Mouse (Mus musculus) neural tube, embryonic 11.5 days (tissue): ENCODE measurements around the gene Xpr1. TPM values are rescaled to one million over a fixed set of nuclear protein-coding genes. Genes with fewer than 3 reads are reported as not detected.
A peak's percentile ranks its signal among the peaks of the same experiment; 100 is the strongest.

Source experiments
- ATAC-seq: fragments of 200-750 bp; cut with Nextera tagmentation; 2 replicates; pipeline ENCODE4 v1.8.0; 2017; ENCODE audit warnings: moderate number of reproducible peaks, mild to moderate bottlenecking, moderate TSS enrichment, moderate library complexity; ENCODE audit not compliant: insufficient read depth, low FRiP score, low TSS enrichment
- DNase-seq: peaks from one replicate; pipeline ENCODE4 v3.0.0-alpha.2; 2015; ENCODE audit warnings: low spot score
- H3K27ac ChIP-seq: fragments of 300-500 bp; sonication (generic); 2 replicates; pipeline ENCODE4 v1.5.1; 2014; ENCODE audit warnings: low read depth, mild to moderate bottlenecking, low read length
- H3K27me3 ChIP-seq: fragments of 300-500 bp; sonication (generic); 2 replicates; pipeline ENCODE4 v1.6.1; 2014; ENCODE audit warnings: mild to moderate bottlenecking, low read length, mixed read lengths; ENCODE audit not compliant: control insufficient read depth, insufficient read depth
- H3K36me3 ChIP-seq: fragments of 300-500 bp; sonication (generic); 2 replicates; pipeline ENCODE4 v1.6.1; 2014; ENCODE audit warnings: mild to moderate bottlenecking, low read length, moderate library complexity, mixed read lengths; ENCODE audit not compliant: control insufficient read depth, insufficient read depth
- H3K4me1 ChIP-seq: fragments of 300-500 bp; sonication (generic); 2 replicates; pipeline ENCODE4 v1.6.1; 2014; ENCODE audit warnings: low read length, mixed read lengths; ENCODE audit not compliant: control insufficient read depth, insufficient read depth
- H3K4me2 ChIP-seq: fragments of 300-500 bp; sonication (generic); 2 replicates; pipeline ENCODE4 v1.6.1; 2014; ENCODE audit warnings: low read depth, mild to moderate bottlenecking, moderate library complexity
- H3K4me3 ChIP-seq: fragments of 300-500 bp; sonication (generic); 2 replicates; pipeline ENCODE4 v1.5.1; 2014; ENCODE audit warnings: low read depth, low read length
- H3K9ac ChIP-seq: fragments of 300-500 bp; sonication (generic); 2 replicates; pipeline ENCODE4 v1.6.1; 2014; ENCODE audit warnings: mild to moderate bottlenecking, low read length
- H3K9me3 ChIP-seq: fragments of 300-500 bp; sonication (generic); 2 replicates; pipeline ENCODE4 v1.6.1; 2016; ENCODE audit warnings: low read length; ENCODE audit not compliant: control insufficient read depth
- WGBS: fragments of 180-500 bp; shearing (Covaris S2); extraction: QIAGEN DNeasy Blood & Tissue Kit; methylation state at CpG from one replicate; pipeline ENCODE4 v1.1.7; 2014; 5-methylcytosine and 5-hydroxymethylcytosine counted together
- polyA plus RNA-seq: library from polyadenylated mRNA; unstranded; fragments of >200 nt; fragmentation: Nextera tagmentation; extraction: Ambion mirVana; gene quantifications from 2 replicates; pipeline ENCODE4 v1.2.1, GENCODE M21; 2014

The Xpr1 gene
- polyA plus RNA-seq, 1 experiment from 2014 or later: 15.0 TPM

GRCm38 (mm10) chr1:155237390-155237789, 179.8 kb downstream of the Xpr1 start:
- ATAC-seq: no peak
- WGBS: 79% methylated on average over 11 of the region's 11 CpGs
- Histone ChIP-seq H3K4me2 (no peak overlapping the region), H3K27ac (no peak overlapping the region), H3K4me1 (peaks cover 20% of the 10 kb centered on the region), H3K9ac (no peak overlapping the region), H3K36me3 (no peaks in the 10 kb centered on the region), H3K27me3 (no peaks in the 10 kb centered on the region), H3K9me3 (no peaks in the 10 kb centered on the region), H3K4me3 (no peak overlapping the region)
- no peak for DNase-seq

- Histone ChIP-seq H3K4me2 (no peak overlapping the region), H3K27me3 (no peaks in the 10 kb centered on the region), H3K27ac (no peak overlapping the region), H3K9ac (no peak overlapping the region), H3K36me3 (no peaks in the 10 kb centered on the region), H3K9me3 (no peaks in the 10 kb centered on the region), H3K4me1 (peaks cover 20% of the 10 kb centered on the region), H3K4me3 (no peak overlapping the region)
- 61% methylated on average over 13 of the region's 13 CpGs for WGBS
- ATAC-seq (no peak), DNase-seq (no peak)
These were observed 180.8 kb downstream of the Xpr1 start for GRCm38 (mm10) chr1:155236306-155237024.

- no peak overlapping the region for H3K9ac ChIP-seq
- WGBS: 45% methylated on average over 2 of the region's 2 CpGs
- H3K4me3 ChIP-seq: no peak overlapping the region
- no peaks in the 10 kb centered on the region for H3K36me3 ChIP-seq
- no peaks in the 10 kb centered on the region for H3K9me3 ChIP-seq
- H3K27me3 ChIP-seq: no peaks in the 10 kb centered on the region
- H3K27ac ChIP-seq: no peak overlapping the region
- ATAC-seq (no peak), DNase-seq (no peak)
- peaks cover 25% of the 10 kb centered on the region for H3K4me1 ChIP-seq
- H3K4me2 ChIP-seq: no peak overlapping the region
These were observed 181.6 kb downstream of the Xpr1 start for GRCm38 (mm10) chr1:155235641-155236040.

DNA sequence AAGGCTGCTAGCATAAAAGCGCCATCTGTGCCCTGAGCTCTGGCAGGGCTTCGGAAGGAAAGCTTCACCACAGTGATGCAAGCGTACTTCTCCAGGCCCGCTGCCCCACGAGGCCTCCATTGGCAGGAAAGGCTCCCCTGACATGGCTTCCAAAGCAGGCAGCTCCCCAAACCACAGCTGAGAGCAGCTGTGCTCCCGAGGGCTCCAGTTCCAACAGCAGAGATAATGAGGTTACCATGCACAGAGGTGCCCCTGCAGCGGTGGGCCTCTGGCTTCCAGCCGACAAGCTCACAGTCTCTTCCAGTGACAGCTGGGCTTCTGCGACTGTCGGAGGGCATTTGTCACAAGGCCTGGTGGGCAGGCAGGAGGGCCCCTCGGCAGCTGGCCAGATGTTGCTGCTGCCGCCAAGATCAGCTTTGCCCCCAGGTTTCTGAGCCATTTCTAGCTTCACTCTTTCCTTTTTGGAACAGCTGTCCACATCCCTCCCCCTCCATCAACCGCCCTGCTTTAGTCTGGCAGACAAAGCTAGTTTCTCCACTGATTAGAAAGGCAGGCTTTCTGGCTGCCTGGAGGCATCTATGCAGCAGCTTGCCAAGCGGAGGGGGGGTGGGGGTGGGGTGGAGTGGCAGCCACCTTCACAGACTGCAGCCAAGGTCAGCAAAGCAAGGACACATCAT, 183.1 kb downstream of the Xpr1 start:
- H3K9ac ChIP-seq: peak overlapping the region; percentile 30; the same call in 1 of the 2 replicates
- ATAC-seq: no peak
- H3K27ac ChIP-seq: peak overlapping the region; percentile 84
- no peaks in the 10 kb centered on the region for H3K9me3 ChIP-seq
- DNase-seq: peak; percentile 65
- peaks cover 33% of the 10 kb centered on the region for H3K4me1 ChIP-seq
- no peak overlapping the region for H3K4me3 ChIP-seq
- 27% methylated on average over 14 of the region's 14 CpGs for WGBS
- H3K36me3 ChIP-seq: no peaks in the 10 kb centered on the region
- no peaks in the 10 kb centered on the region for H3K27me3 ChIP-seq
- H3K4me2 ChIP-seq: no peak overlapping the region

GRCm38 (mm10) chr1:155233378-155233777, 183.8 kb downstream of the Xpr1 start:
- no peak overlapping the region for H3K4me3 ChIP-seq
- no peak overlapping the region for H3K4me2 ChIP-seq
- H3K4me1 ChIP-seq: peaks cover 37% of the 10 kb centered on the region
- WGBS: 84% methylated on average over 9 of the region's 9 CpGs
- no peak overlapping the region; the same call in 1 of the 2 replicates for H3K9ac ChIP-seq
- DNase-seq (no peak), ATAC-seq (no peak)
- H3K27me3 ChIP-seq: no peaks in the 10 kb centered on the region
- peak overlapping the region; percentile 84 for H3K27ac ChIP-seq
- H3K36me3 ChIP-seq: no peaks in the 10 kb centered on the region
- H3K9me3 ChIP-seq: no peaks in the 10 kb centered on the region

DNA sequence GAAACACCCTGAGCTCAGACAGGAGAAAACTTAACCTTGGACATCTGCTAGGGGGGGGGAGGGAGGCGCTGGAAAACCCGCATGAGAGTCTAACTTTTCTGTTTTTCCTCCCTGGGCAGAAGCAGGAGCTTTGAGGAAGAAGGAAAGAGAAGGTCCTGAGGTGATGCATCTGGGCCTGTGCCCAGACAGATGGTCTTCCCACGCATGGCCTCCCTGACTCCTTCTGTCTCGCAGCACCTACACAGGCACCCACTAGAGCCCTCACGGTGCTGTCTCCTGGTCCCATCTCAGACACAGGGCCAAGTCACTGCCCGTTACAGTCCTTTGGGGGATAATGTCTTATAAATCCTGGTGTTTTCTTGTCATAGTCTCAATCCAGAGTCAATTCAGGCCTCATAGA, 184.4 kb downstream of the Xpr1 start:
- Histone ChIP-seq H3K36me3 (no peaks in the 10 kb centered on the region), H3K9me3 (no peaks in the 10 kb centered on the region), H3K27me3 (no peaks in the 10 kb centered on the region), H3K4me2 (no peak overlapping the region), H3K4me1 (peaks cover 40% of the 10 kb centered on the region), H3K27ac (0 out of 2 replicates have a peak overlapping the region, but pooled peaks have one; percentile 42), H3K4me3 (no peak overlapping the region), H3K9ac (no peak overlapping the region)
- 68% methylated on average over 6 of the region's 6 CpGs for WGBS
- ATAC-seq (no peak), DNase-seq (no peak)

- Histone ChIP-seq H3K27me3 (no peaks in the 10 kb centered on the region), H3K9me3 (no peaks in the 10 kb centered on the region), H3K4me2 (no peak overlapping the region), H3K9ac (no peak overlapping the region), H3K4me1 (peaks cover 40% of the 10 kb centered on the region), H3K4me3 (no peak overlapping the region), H3K27ac (0 out of 2 replicates have a peak overlapping the region, but pooled peaks have one; percentile 42), H3K36me3 (no peaks in the 10 kb centered on the region)
- WGBS: 77% methylated on average over 12 of the region's 12 CpGs
- DNase-seq: no peak
- ATAC-seq: no peak
These were observed 184.8 kb downstream of the Xpr1 start for GRCm38 (mm10) chr1:155232385-155232784.

GRCm38 (mm10) chr1:155229464-155230411, 187.5 kb downstream of the Xpr1 start:
- H3K4me1 ChIP-seq: peaks cover 35% of the 10 kb centered on the region
- ATAC-seq: peak; percentile 78
- no peak overlapping the region for H3K4me2 ChIP-seq
- DNase-seq: peak; percentile 64
- no peaks in the 10 kb centered on the region for H3K9me3 ChIP-seq
- H3K36me3 ChIP-seq: no peaks in the 10 kb centered on the region
- H3K4me3 ChIP-seq: no peak overlapping the region
- peak overlapping the region; percentile 77 for H3K27ac ChIP-seq
- H3K9ac ChIP-seq: peak overlapping the region; percentile 33
- H3K27me3 ChIP-seq: no peaks in the 10 kb centered on the region
- WGBS: 21% methylated on average over 14 of the region's 14 CpGs
